Mouse (Mus musculus) olfactory bulb, adult 2 months (tissue): ENCODE measurements around the gene Gm21988.

Source experiments
- CTCF ChIP-seq: fragments of 200-500 bp; IDR thresholded peaks from 2 replicates; pipeline ENCODE4 v1.5.1; 2012; ENCODE audit warnings: low read depth, mild to moderate bottlenecking, low read length, moderate library complexity; ENCODE audit not compliant: insufficient read depth
- POLR2A ChIP-seq: fragments of 200-500 bp; IDR thresholded peaks from 2 replicates; pipeline ENCODE4 v1.6.1; 2012; ENCODE audit warnings: mild to moderate bottlenecking, low read depth, low read length, moderate library complexity; ENCODE audit not compliant: insufficient read depth

GRCm38 (mm10) chr11:70242591-70242990, 3.0 kb upstream of the Gm21988 start:
- TF ChIP-seq CTCF (no peak), POLR2A (no peak)
